Mouse (Mus musculus) MEL (cell line): ENCODE measurements around the gene Chp1.

Experiments used
- CTCF ChIP-seq, 3 experiments: IDR thresholded peaks in 2 of 3; conservative IDR thresholded peaks in 1 of 3; 2 replicates each; pipeline ENCODE4 v1.5.1; 2011 to 2012; ENCODE audit warnings: low read length in 3 of 3, low read depth in 2 of 3, mild to moderate bottlenecking in 2 of 3, improper control_type of control experiment in 1 of 3, inconsistent platforms in 1 of 3, mixed read lengths in 1 of 3, moderate library complexity in 1 of 3; ENCODE audit not compliant: control insufficient read depth in 1 of 3, insufficient read depth in 1 of 3, poor library complexity in 1 of 3, severe bottlenecking in 1 of 3
- EP300 ChIP-seq, 2 experiments: IDR thresholded peaks; 2 replicates each; pipeline ENCODE4 v1.6.1; 2011; ENCODE audit warnings: improper control_type of control experiment in 2 of 2, low read length in 2 of 2, low read depth in 1 of 2, mild to moderate bottlenecking in 1 of 2
- MAX ChIP-seq: IDR thresholded peaks from 2 replicates; pipeline ENCODE4 v1.6.1; 2011; ENCODE audit warnings: low read length, improper control_type of control experiment
- NELFE ChIP-seq: IDR thresholded peaks from 2 replicates; pipeline ENCODE4 v1.6.1; 2011; ENCODE audit warnings: low read depth, low read length, improper control_type of control experiment
- POLR2A ChIP-seq, 2 experiments: IDR thresholded peaks; 2 replicates each; pipeline ENCODE4 v1.6.1; 2011 to 2012; ENCODE audit warnings: low read length in 2 of 2, mild to moderate bottlenecking in 2 of 2, control low read depth in 1 of 2, improper control_type of control experiment in 1 of 2, low read depth in 1 of 2, moderate library complexity in 1 of 2; ENCODE audit not compliant: control insufficient read depth in 1 of 2, insufficient read depth in 1 of 2, poor library complexity in 1 of 2
- POLR2AphosphoS2 ChIP-seq: IDR thresholded peaks from 2 replicates; pipeline ENCODE4 v1.6.1; 2011; ENCODE audit warnings: low read length, improper control_type of control experiment
- ZC3H11A ChIP-seq: IDR thresholded peaks from 2 replicates; pipeline ENCODE4 v1.6.1; 2012; ENCODE audit warnings: low read depth, mild to moderate bottlenecking, inconsistent platforms, low read length, improper control_type of control experiment

- TF ChIP-seq NELFE (no peak), MAX (no peak), ZC3H11A (no peak), CTCF (IDR thresholded peaks at IDR 0.05 in 2 of 3, conservative IDR thresholded peaks at IDR 0.05 in 1 of 3; ENCODE audit: control insufficient read depth in 1 of 3, insufficient read depth in 1 of 3, low read depth in 2 of 3, low read length in 3 of 3, poor library complexity in 1 of 3, severe bottlenecking in 1 of 3) (no peak), POLR2A (IDR thresholded peaks at IDR 0.05; ENCODE audit: control insufficient read depth in 1 of 2, insufficient read depth in 1 of 2, low read depth in 1 of 2, low read length in 2 of 2, poor library complexity in 1 of 2) (no peak), POLR2AphosphoS2 (no peak), EP300 (IDR thresholded peaks at IDR 0.05; ENCODE audit: low read depth in 1 of 2, low read length in 2 of 2) (no peak)
Observed at GRCm38 (mm10) chr2:119566182-119566855, 18.8 kb downstream of the Chp1 start.
